Mouse (Mus musculus): ENCODE measurements around the gene Cdk16. TPM values are rescaled to one million over a fixed set of nuclear protein-coding genes. Genes with fewer than 3 reads are reported as not detected.

Gene Cdk16
- total RNA-seq, 2 experiments from 2014 or later = 235 to 249 TPM

- no peak for DNase-seq (ENCODE audit: low spot score in 2 of 2)
Measured at GRCm38 (mm10) chrX:20748829-20749228, 61.1 kb downstream of the Cdk16 start.

Other genes starting within 250 kb of the Cdk16 start
- under 1 TPM; 0.23 to 0.35 TPM for gene Rgn, start 138.2 kb upstream of the Cdk16 start, total RNA-seq (2021)
- 10 to 100 TPM; 45.0 to 45.1 TPM for gene Rbm10, start 70.5 kb upstream of the Cdk16 start, total RNA-seq (2021)
- 100 to 1,000 TPM; 146 to 150 TPM for gene Ndufb11, start 70.3 kb upstream of the Cdk16 start, total RNA-seq (2021)
- 100 to 1,000 TPM; 348 to 355 TPM for gene Uba1, start 29.6 kb upstream of the Cdk16 start, total RNA-seq (2021)
- gene Usp11, start 16.0 kb downstream of the Cdk16 start, total RNA-seq (2021) = 100 to 1,000 TPM; 109 to 123 TPM
- gene Araf, start 109.9 kb downstream of the Cdk16 start, total RNA-seq (2021) = 100 to 1,000 TPM; 186 to 189 TPM
- 1 to 10 TPM; 1.4 to 1.5 TPM for gene Timp1, start 182.2 kb downstream of the Cdk16 start, total RNA-seq (2021)
- gene Syn1, start 233.1 kb downstream of the Cdk16 start, total RNA-seq (2021) = 100 to 1,000 TPM; 486 to 496 TPM
- 10 to 100 TPM; 12.1 to 12.8 TPM for gene Cfp, start 243.6 kb downstream of the Cdk16 start, total RNA-seq (2021)

Measured in left cerebral cortex, adult 18-20 months (tissue).